Mouse (Mus musculus) MEL (cell line): ENCODE measurements around the gene Hinfp.
A peak's percentile ranks its signal among the peaks of the same experiment; 100 is the strongest.

Experiments used
- CTCF ChIP-seq, 3 experiments: IDR thresholded peaks in 2 of 3; conservative IDR thresholded peaks in 1 of 3; 2 replicates each; pipeline ENCODE4 v1.5.1; 2011 to 2012; ENCODE audit warnings: low read length in 3 of 3, low read depth in 2 of 3, mild to moderate bottlenecking in 2 of 3, improper control_type of control experiment in 1 of 3, inconsistent platforms in 1 of 3, mixed read lengths in 1 of 3, moderate library complexity in 1 of 3; ENCODE audit not compliant: control insufficient read depth in 1 of 3, insufficient read depth in 1 of 3, poor library complexity in 1 of 3, severe bottlenecking in 1 of 3
- EP300 ChIP-seq, 2 experiments: IDR thresholded peaks; 2 replicates each; pipeline ENCODE4 v1.6.1; 2011; ENCODE audit warnings: improper control_type of control experiment in 2 of 2, low read length in 2 of 2, low read depth in 1 of 2, mild to moderate bottlenecking in 1 of 2
- GABPA ChIP-seq: IDR thresholded peaks from 2 replicates; pipeline ENCODE4 v1.6.1; 2012; ENCODE audit warnings: low read depth, mild to moderate bottlenecking, inconsistent platforms, low read length, improper control_type of control experiment, moderate library complexity
- MEF2A ChIP-seq: IDR thresholded peaks from 2 replicates; pipeline ENCODE4 v1.6.1; 2014; ENCODE audit warnings: low read depth, mild to moderate bottlenecking, inconsistent platforms, low read length, improper control_type of control experiment; ENCODE audit not compliant: poor library complexity, insufficient replicate concordance, severe bottlenecking; ENCODE audit errors: extremely low read depth
- UBTF ChIP-seq: IDR thresholded peaks from 2 replicates; pipeline ENCODE4 v1.6.1; 2012; ENCODE audit warnings: low read depth, mild to moderate bottlenecking, inconsistent platforms, low read length, improper control_type of control experiment, moderate library complexity, borderline replicate concordance; ENCODE audit not compliant: insufficient read depth
- USF2 ChIP-seq, 2 experiments: IDR thresholded peaks; 2 replicates each; pipeline ENCODE4 v1.6.1; 2011 to 2012; ENCODE audit warnings: improper control_type of control experiment in 2 of 2, low read length in 2 of 2, borderline replicate concordance in 1 of 2, inconsistent platforms in 1 of 2, low read depth in 1 of 2, mild to moderate bottlenecking in 1 of 2; ENCODE audit not compliant: insufficient read depth in 1 of 2

DNA sequence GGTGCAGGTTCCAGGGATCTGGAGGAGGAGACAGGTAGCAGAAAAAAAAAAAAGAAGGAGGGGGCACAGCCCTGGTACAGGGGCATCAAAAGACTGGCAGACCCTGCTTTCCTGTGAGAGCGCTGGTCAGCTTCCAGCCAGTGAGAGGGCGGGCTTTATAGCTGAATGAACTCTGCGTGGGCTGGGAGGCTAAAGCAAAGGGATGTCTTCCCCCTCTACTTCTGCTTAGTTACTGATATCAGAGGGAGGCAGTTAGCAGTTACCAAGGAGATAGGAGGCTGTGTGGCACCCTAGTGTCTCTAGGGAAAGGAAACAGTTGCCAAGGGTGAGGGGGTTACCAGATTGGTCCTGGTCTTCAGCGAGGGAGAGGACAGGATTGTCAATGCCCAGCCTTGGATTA is 55.0 kb downstream of the Hinfp start:
- TF ChIP-seq USF2 (IDR thresholded peaks at IDR 0.05; ENCODE audit: borderline replicate concordance in 1 of 2, insufficient read depth in 1 of 2, low read depth in 1 of 2, low read length in 2 of 2) (no peak), MEF2A (no peak), UBTF (no peak), EP300 (IDR thresholded peaks at IDR 0.05; ENCODE audit: low read depth in 1 of 2, low read length in 2 of 2) (peak; percentile 31 to 65; a peak in 3 of 4 replicates), CTCF (IDR thresholded peaks at IDR 0.05 in 2 of 3, conservative IDR thresholded peaks at IDR 0.05 in 1 of 3; ENCODE audit: control insufficient read depth in 1 of 3, insufficient read depth in 1 of 3, low read depth in 2 of 3, low read length in 3 of 3, poor library complexity in 1 of 3, severe bottlenecking in 1 of 3) (no peak), GABPA (no peak)
